Mouse (Mus musculus) gastrocnemius, postnatal 36 days (tissue): ENCODE measurements around the gene Myl6b. TPM values are rescaled to one million over a fixed set of nuclear protein-coding genes. Genes with fewer than 3 reads are reported as not detected.

Experiments used
- DNase-seq, 2 experiments: peaks; one replicate each; pipeline ENCODE4 v3.0.0; 2022
- intact Hi-C: fragments of 180-260 bp; cut with DNase I; formaldehyde crosslinking; loops from one replicate; pipeline ENCODE4 v1.15.1; 2025
- long read RNA-seq, 2 experiments: library from polyadenylated mRNA; stranded (forward); transcript quantifications; one replicate each; pipeline ENCODE4 v2.0.0; 2021
- total RNA-seq, 2 experiments: library from RNA; stranded (reverse); gene quantifications; 2 replicates each; pipeline ENCODE4 v1.2.3; 2021

Gene Myl6b
- total RNA-seq: 10 to 100 TPM in 1 of 2 experiments, 1 to 10 TPM in 1; 5.6 to 21.4 TPM
- long read RNA-seq, experiment 1: 0 reads
- long read RNA-seq, experiment 2, partial matches to known transcripts: 1 of 1 reads
- long read RNA-seq, experiment 2, other reads (novel, unspliced or antisense): 0 of 1 reads

DNA sequence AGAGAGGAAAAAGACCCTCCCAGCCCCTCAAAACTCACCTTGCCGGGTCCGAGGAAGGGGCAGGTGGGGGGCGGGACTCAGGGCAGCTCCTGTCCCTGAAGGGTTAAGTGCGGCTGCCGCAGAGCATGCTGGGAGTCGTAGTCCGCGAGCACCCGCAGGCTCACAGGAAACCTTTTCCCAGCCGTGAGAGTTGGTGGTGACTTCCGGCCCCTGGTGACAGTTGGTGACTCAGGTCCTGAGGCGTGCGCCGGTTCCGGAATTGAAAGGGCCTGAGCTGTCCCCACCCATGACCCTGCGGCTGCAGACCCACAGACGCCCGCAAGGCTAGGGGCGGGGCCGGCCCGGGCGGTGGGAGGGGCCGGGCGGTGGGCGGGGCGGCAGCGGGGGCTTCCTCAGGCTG, at the start of gene Myl6b:
Myl6b (minus strand) TSS at position 96 of the 400 bp plus-strand sequence.
- peak; percentile 88 to 93 for DNase-seq
- intact Hi-C loops: loop anchor here (5.0 kb wide), 1 partner anchor 49 kb away; the partner anchor contains the start of genes Rpl41 and Zc3h10

DNA sequence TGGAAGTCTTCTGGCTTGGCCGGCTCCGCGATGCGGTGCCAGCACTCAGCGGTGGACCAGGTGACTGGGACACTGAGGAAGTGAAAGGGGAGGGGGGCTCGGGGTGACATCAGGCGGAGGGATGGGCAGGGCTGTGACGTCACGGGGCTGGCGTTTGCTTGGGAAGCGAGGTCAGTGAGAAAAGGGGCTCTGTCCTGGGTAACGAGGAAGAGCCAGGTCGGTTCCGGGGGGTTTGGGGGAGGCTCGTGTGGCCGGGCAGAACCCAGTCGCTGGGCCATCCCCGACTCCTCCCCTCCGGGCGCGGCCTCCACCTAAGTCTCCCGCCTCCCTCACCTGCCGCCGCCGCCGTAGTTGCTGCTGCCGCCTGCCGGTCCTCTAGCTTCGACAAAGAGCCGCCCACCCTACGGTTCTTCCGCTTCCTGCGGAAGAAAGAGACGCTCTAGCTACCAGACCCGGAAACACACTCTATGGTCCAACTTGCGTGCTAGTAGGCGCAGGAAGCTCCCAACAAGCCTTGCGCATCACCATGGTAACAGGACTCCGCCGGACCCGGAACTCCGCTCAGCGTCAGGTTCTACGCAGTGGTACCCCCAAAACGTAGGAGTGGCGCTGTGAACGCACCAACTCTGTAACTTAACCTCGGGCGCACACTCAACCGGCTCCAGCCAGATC, 49.0 kb upstream of the Myl6b start, which contains the start of gene Zc3h10:
Zc3h10 (minus strand) TSS at position 414 of the 672 bp plus-strand sequence.
- peak; percentile 84 to 87 for DNase-seq
- intact Hi-C loops: loop anchor here (5.0 kb wide), 1 partner anchor 50 kb away; the partner anchor contains the start of gene Myl6b

GRCm38 (mm10) chr10:128546787-128547186, 48.3 kb upstream of the Myl6b start:
- DNase-seq: no peak
- intact Hi-C loops: loop anchor here (5.0 kb wide), 1 partner anchor 49 kb away; the partner anchor contains the start of gene Myl6b

GRCm38 (mm10) chr10:128546361-128546760, 47.9 kb upstream of the Myl6b start:
- intact Hi-C loops: loop anchor here (5.0 kb wide), 1 partner anchor 49 kb away; the partner anchor contains the start of gene Myl6b
- DNase-seq: no peak

GRCm38 (mm10) chr10:128545570-128545898, 47.0 kb upstream of the Myl6b start:
- intact Hi-C loops: loop anchor here (5.0 kb wide), 1 partner anchor 48 kb away; the partner anchor contains the start of gene Myl6b
- DNase-seq: no peak

DNA sequence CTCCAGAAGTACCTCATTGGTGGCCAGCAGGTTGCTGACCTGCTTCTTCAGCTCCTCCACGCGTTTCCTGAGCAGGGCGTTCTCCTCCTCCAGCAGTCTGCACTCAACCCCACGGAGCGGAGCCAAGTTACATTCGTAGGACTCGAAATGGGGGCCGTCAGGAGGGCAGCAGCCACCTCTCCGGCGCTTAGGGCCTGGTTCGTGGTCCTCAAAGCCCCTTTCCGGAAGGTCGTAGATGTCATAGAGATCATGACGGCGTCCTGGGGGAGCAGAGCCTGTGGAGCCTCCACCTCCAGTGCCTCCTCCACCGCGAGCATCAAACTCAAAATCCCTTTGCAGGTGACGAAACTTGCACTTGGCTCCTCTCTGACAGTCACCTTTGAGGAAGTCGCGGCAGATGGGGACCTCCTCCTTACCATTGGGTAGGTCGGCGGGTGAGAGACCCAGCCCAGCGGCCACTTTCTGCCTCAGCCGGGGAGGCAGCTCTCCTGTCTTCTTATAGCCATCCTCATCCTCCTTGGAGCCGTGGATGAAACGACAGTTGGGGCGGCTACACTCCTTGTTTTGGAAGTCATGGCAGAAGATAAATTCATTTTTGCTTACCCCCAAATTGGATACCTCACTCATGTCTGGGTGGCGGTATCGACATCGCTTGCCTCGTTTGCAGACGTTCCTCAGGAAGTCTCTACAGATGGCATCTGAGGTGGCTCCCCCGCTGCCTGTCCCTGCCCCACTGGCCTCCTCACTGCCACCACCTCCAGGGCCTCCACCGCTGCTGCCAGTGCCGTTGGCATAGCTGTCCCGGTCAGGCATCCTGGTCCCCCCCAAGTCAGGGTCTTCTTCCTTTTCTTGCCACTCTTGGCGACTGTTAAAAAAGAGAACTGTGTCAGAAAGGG, 46.4 kb upstream of the Myl6b start:
- intact Hi-C loops: loop anchor here (5.0 kb wide), 2 partner anchors 48 to 133 kb away; partner anchors contain the start of genes Myl6b, Nabp2 and Rnf41
- no peak for DNase-seq

DNA sequence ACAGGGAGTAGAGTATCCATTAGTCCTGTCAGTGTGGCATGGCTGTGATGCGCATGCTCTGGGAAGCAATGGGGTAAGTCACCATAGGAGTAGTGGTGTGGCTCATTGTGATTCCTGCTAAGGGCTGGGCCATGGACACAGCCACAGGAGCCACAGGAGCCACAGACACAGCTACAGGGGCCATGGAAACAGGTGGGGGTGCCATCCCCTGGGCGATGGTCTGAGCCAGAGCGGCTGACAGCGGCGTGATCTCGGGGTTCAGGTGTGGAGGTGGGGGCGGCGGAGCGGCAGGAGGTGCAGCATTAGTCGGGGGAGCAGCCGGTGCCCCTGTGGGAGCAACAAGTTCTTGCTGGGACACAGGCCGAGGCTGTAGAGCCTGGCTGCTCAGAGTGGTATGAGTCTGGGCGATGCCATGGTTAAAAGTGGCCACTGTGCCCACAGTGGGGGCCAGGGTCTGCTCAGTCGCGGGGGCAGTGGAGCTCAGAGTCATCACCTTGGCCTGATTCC, 45.7 kb upstream of the Myl6b start:
- DNase-seq: no peak
- intact Hi-C loops: loop anchor here (5.0 kb wide), 1 partner anchor 132 kb away; the partner anchor contains the start of genes Nabp2 and Rnf41

- intact Hi-C loops: loop anchor here (5.0 kb wide), 1 partner anchor 131 kb away; the partner anchor contains the start of genes Nabp2 and Rnf41
- DNase-seq: no peak
These were observed 44.6 kb upstream of the Myl6b start for GRCm38 (mm10) chr10:128543100-128543499.

GRCm38 (mm10) chr10:128538340-128538870, 39.9 kb upstream of the Myl6b start:
- intact Hi-C loops: no loop called here
- no peak for DNase-seq

- DNase-seq: peak; percentile 85 to 86
- intact Hi-C loops: no loop called here
These were observed 37.9 kb upstream of the Myl6b start for GRCm38 (mm10) chr10:128536266-128536940.

GRCm38 (mm10) chr10:128535624-128536265, 37.3 kb upstream of the Myl6b start:
- intact Hi-C loops: loop anchor here (2.0 kb wide), 2 partner anchors 15 to 77 kb away; partner anchors contain the start of gene Smarcc2
- DNase-seq: no peak

DNA sequence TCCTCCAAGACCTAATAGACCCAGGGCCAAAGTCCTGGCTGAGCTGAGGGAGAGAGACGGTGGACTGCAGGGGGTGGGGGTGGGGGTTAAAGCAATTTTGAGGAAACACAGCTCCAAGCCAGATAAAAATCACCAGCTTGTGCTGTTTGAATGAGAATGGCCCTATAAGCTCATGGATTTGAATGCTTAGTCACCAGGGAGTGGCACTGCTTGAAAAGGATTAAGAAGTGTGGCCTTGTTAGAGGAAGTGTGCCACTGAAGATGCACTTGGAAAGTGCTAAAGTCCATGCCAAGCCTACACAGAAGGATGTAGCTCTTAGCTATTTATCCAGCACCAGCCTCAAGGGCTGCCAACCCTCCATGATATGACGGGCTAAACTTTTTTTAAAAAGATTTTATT, 36.7 kb upstream of the Myl6b start:
- DNase-seq: no peak
- intact Hi-C loops: loop anchor here (2.0 kb wide), 2 partner anchors 14 to 76 kb away; partner anchors contain the start of gene Smarcc2

- intact Hi-C loops: no loop called here
- DNase-seq: no peak
These were observed 28.2 kb upstream of the Myl6b start for GRCm38 (mm10) chr10:128526366-128527356.

GRCm38 (mm10) chr10:128525671-128526308, 27.3 kb upstream of the Myl6b start, which contains the start of gene Esyt1:
Esyt1 (minus strand) TSS chr10:128525871.
- intact Hi-C loops: no loop called here
- peak; percentile 84 to 91 for DNase-seq

DNA sequence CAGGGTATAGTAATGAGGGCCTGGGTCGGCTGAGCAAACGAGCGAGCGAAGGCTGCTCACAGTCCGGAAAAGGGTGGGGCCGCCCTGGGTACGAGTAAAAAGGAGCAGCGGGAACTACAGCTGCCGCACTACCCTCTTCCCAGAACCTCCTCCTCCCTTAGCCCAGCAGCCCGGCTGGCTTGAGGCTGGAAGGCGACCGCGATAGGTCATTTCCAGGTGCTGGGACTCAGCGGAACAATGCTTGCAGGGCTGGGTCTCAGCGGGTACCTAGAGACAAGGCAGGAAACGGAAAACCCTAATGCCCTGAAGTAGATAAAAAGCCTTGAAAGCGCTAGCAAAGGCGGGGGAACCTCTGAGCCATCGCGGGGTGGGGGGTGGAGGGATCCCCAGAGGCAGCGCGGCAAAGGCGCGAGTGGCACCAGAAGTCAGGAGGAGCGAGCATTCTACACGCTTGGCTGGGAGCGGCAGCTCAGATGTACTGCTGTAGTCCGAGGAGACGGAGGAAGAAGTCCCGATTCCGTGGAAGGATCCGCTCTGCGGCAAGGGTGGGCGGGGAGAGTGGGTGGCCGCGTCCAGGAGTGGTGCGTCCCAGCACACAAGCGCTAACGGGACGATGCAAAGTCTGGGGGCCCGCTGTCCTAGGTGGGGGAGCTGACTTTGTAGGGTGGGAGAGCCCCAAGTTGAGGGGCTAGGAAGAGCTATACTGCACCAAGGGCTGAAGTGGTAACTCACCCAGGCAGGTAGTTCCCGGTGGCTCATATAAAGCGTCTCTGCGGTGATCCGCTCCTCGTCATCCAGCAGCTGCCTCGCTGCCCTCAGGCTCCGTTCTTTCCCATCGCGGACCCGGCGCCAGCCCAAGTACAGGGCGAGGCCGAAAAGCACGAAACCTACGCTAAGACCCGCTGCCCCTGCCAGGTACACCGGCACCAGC, 26.5 kb upstream of the Myl6b start:
- peak; percentile 23 to 54 for DNase-seq
- intact Hi-C loops: no loop called here

DNA sequence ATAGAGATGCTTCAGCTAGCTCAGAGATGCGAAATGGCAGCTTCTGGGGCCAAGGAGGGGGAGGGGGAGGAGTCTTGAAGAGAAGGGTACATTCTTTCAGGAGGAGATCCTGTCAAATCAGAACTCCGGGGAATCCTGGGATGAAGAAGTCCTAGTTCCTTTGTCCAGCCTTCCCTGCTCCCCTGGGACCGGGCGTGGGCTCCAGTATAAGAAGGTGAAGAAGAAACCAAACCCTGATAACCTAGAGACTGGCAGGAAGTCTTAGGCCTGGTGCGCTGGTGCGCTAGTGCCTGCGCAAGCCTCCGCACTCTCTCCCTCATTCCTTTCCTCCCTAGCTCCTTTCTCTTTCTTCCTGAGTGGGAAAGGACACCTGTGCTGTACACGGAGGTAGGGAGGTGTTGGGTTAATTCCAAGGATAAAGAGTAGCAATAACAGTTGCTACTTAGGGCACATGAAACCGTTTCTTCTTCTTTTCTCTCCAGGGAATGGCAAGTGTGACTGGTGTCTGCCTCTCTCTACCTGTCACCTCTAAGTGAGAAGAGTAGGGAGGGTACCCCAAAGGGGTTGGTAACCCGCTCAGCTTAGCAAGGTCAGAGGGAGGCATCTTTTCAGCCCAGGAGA, 25.7 kb upstream of the Myl6b start:
- intact Hi-C loops: no loop called here

More for the DNA sequence above, 25.7 kb upstream of the Myl6b start:
- DNase-seq: no peak
